Mouse (Mus musculus) C3H10T1/2 (cell line): ENCODE measurements around the gene Slc26a3. TPM values are rescaled to one million over a fixed set of nuclear protein-coding genes. Genes with fewer than 3 reads are reported as not detected.

Source experiments
- polyA plus RNA-seq, 2 experiments: library from polyadenylated mRNA; unstranded; fragments of >200 nt; fragmentation: generic; extraction: Trizol; gene quantifications; one replicate each; pipeline ENCODE4 v1.2.1; 2012; ENCODE audit warnings: missing spikeins in 2 of 2

Gene Slc26a3
- not detected for polyA plus RNA-seq

GRCm38 (mm10) chr12:31390571-31390970 is at the start of gene Slc26a3:
TSS of gene Slc26a3 (plus strand) at chr12:31390871.

GRCm38 (mm10) chr12:31350944-31351928 is 39.4 kb upstream of the Slc26a3 start, which contains the start of gene Dld:
TSS of gene Dld (minus strand) at chr12:31351453.

GRCm38 (mm10) chr12:31499314-31500131 is 108.9 kb downstream of the Slc26a3 start, which contains the start of gene Cbll1:
TSS of gene Cbll1 (minus strand) at chr12:31499616.

Other genes with a start within 250 kb of the Slc26a3 start
- gene Gm6993, start 150.1 kb upstream of the Slc26a3 start, polyA plus RNA-seq, result not detected
- gene Lamb1, start 125.6 kb upstream of the Slc26a3 start, polyA plus RNA-seq, result 10 to 100 TPM; 11.0 to 54.1 TPM
- 10 to 100 TPM in 1 of 2 experiments, 1 to 10 TPM in 1; 1.7 to 15.1 TPM for gene Dld, start 39.4 kb upstream of the Slc26a3 start, polyA plus RNA-seq
- 1 to 10 TPM; 1.8 to 5.2 TPM for gene Cbll1, start 108.7 kb downstream of the Slc26a3 start, polyA plus RNA-seq
- gene Slc26a4, start 169.1 kb downstream of the Slc26a3 start, polyA plus RNA-seq, result not detected
- gene Bcap29, start 243.8 kb downstream of the Slc26a3 start, polyA plus RNA-seq, result 1 to 10 TPM in 1 of 2 experiments, under 1 TPM in 1; 0.47 to 3.0 TPM